Mouse (Mus musculus) MEL (cell line): Measurements from ENCODE around the gene Snapc2.
"Not testable (repeated sequence)": the region's sequence is repeated elsewhere in the genome, so short reads cannot be mapped to it uniquely, and the experiment has no call there.

Experiments used
- CTCF ChIP-seq, 3 experiments: IDR thresholded peaks in 2 of 3; conservative IDR thresholded peaks in 1 of 3; 2 replicates each; pipeline ENCODE4 v1.5.1; 2011 to 2012; ENCODE audit warnings: low read length in 3 of 3, low read depth in 2 of 3, mild to moderate bottlenecking in 2 of 3, improper control_type of control experiment in 1 of 3, inconsistent platforms in 1 of 3, mixed read lengths in 1 of 3, moderate library complexity in 1 of 3; ENCODE audit not compliant: control insufficient read depth in 1 of 3, insufficient read depth in 1 of 3, poor library complexity in 1 of 3, severe bottlenecking in 1 of 3
- ELF1 ChIP-seq: IDR thresholded peaks from 2 replicates; pipeline ENCODE4 v1.6.1; 2014; ENCODE audit warnings: low read depth, mild to moderate bottlenecking, inconsistent platforms, low read length, improper control_type of control experiment, moderate library complexity
- KAT2A ChIP-seq: conservative IDR thresholded peaks from 2 replicates; pipeline ENCODE4 v1.6.1; 2012; ENCODE audit warnings: low read depth, low read length, improper control_type of control experiment, inconsistent platforms
- MYC ChIP-seq: IDR thresholded peaks from 2 replicates; pipeline ENCODE4 v1.6.1; 2011; ENCODE audit warnings: low read depth, mild to moderate bottlenecking, low read length, improper control_type of control experiment, moderate library complexity
- POLR2A ChIP-seq, 2 experiments: IDR thresholded peaks; 2 replicates each; pipeline ENCODE4 v1.6.1; 2011 to 2012; ENCODE audit warnings: low read length in 2 of 2, mild to moderate bottlenecking in 2 of 2, control low read depth in 1 of 2, improper control_type of control experiment in 1 of 2, low read depth in 1 of 2, moderate library complexity in 1 of 2; ENCODE audit not compliant: control insufficient read depth in 1 of 2, insufficient read depth in 1 of 2, poor library complexity in 1 of 2

DNA sequence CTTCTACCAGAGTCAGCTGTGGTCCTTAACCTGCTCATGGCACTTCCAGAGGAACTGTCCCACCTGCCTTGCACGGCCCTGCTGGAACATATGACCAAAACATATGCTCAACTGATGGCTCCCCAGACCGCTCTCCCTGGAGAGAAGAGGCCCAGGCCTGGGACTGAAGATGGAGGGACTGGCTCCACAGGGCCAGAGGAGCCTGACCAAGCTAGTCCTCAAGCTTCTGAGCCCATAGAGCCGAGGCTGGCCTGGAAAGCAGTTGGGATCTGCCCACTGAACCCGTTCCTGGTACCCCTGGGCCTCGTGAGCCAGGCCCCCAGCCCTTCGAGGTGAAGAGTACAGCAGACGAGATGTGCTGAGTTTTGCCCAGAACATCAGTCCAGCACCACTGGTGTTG is 2.6 kb downstream of the Snapc2 start:
- TF ChIP-seq POLR2A (IDR thresholded peaks at IDR 0.05; ENCODE audit: control insufficient read depth in 1 of 2, insufficient read depth in 1 of 2, low read depth in 1 of 2, low read length in 2 of 2, poor library complexity in 1 of 2); MYC; CTCF (IDR thresholded peaks at IDR 0.05 in 2 of 3, conservative IDR thresholded peaks at IDR 0.05 in 1 of 3; ENCODE audit: control insufficient read depth in 1 of 3, insufficient read depth in 1 of 3, low read depth in 2 of 3, low read length in 3 of 3, poor library complexity in 1 of 3, severe bottlenecking in 1 of 3); ELF1; KAT2A: not testable (repeated sequence)
